In genomic region chr9:48782284-48783060, GRCm38 (mm10) we compare ENCODE assay signal across 16 mouse cellular contexts. TPM values are rescaled to one million over a fixed set of nuclear protein-coding genes. Genes with fewer than 3 reads are reported as not detected.
A peak's percentile ranks its signal among the peaks of the same experiment; 100 is the strongest.
DNase-seq lines count a peak whose midpoint lies in the region; ATAC-seq and TF ChIP-seq lines count a peak whose summit lies in the region.
"Had no signal": no experiment of that assay in that cellular context is flagged by ENCODE, and none has a peak within 500 bp of the region (broad histone marks: within the 10 kb centered on the region; RNA-seq: fewer than 3 reads in every experiment).

No protein-coding gene starts in this region.

- DNase-seq in heart, adult 11 months: peak; percentile 93
- no peak for DNase-seq in heart, adult 8-10 months (ENCODE audit: low spot score)
- DNase-seq in hindbrain, postnatal 0 days (ENCODE audit: low spot score): no peak
- no peak for DNase-seq in stomach, postnatal 0 days (ENCODE audit: low spot score)
- no peak for DNase-seq in right cerebral cortex, postnatal 10 days (ENCODE audit: low spot score in 2 of 2)
- DNase-seq: adrenal gland, postnatal 10 days; cerebellum, adult 9-10 months; kidney, postnatal 4 days; liver, embryonic 13.5 days; right cerebral cortex, postnatal 14 days had no signal

- H3K27me3 ChIP-seq in hindbrain, embryonic 16.5 days (replicated peaks; ENCODE audit: control insufficient read depth, insufficient read depth, low read length): no peaks in the 10 kb centered on the region
- no peaks in the 10 kb centered on the region for H3K27me3 ChIP-seq in hindbrain, postnatal 0 days (ENCODE audit: insufficient read depth, low read length)
- H3K27me3 ChIP-seq in stomach, embryonic 16.5 days (ENCODE audit: control insufficient read depth, insufficient read depth, low read length): no peaks in the 10 kb centered on the region
- no peaks in the 10 kb centered on the region for H3K27me3 ChIP-seq in stomach, postnatal 0 days (ENCODE audit: control insufficient read depth, insufficient read depth, low read length)
- H3K27me3 ChIP-seq in forebrain, embryonic 16.5 days (replicated peaks; ENCODE audit: control insufficient read depth, insufficient read depth, low read length): no peaks in the 10 kb centered on the region

- no peak overlapping the region for H3K4me2 ChIP-seq in hindbrain, embryonic 16.5 days (ENCODE audit: low read length)
- H3K4me2 ChIP-seq in hindbrain, postnatal 0 days (ENCODE audit: low read depth, low read length): no peak overlapping the region
- no peak overlapping the region for H3K4me2 ChIP-seq in stomach, embryonic 16.5 days (ENCODE audit: low read depth, low read length)
- H3K4me2 ChIP-seq in stomach, postnatal 0 days (replicated peaks; ENCODE audit: low read depth): no peak overlapping the region
- H3K4me2 ChIP-seq in forebrain, embryonic 16.5 days (ENCODE audit: low read length): no peak overlapping the region
- H3K4me2 ChIP-seq: liver, embryonic 13.5 days had no signal

- H3K4me3 ChIP-seq in hindbrain, embryonic 16.5 days (ENCODE audit: low read length): no peak overlapping the region
- H3K4me3 ChIP-seq in hindbrain, postnatal 0 days (ENCODE audit: low read length): no peak overlapping the region
- H3K4me3 ChIP-seq in stomach, embryonic 16.5 days (replicated peaks; ENCODE audit: low read length): no peak overlapping the region
- no peak overlapping the region for H3K4me3 ChIP-seq in stomach, postnatal 0 days (ENCODE audit: low read depth, low read length)
- no peak overlapping the region for H3K4me3 ChIP-seq in forebrain, embryonic 16.5 days (replicated peaks; ENCODE audit: low read length)
- H3K4me3 ChIP-seq: liver, embryonic 13.5 days had no signal

- no peak for TF ChIP-seq CTCF in hindbrain, postnatal 0 days (IDR thresholded peaks at IDR 0.05; ENCODE audit: low read depth)
- TF ChIP-seq CTCF in stomach, postnatal 0 days (IDR thresholded peaks at IDR 0.05; ENCODE audit: low read depth): no peak

- no peaks in the 10 kb centered on the region for H3K36me3 ChIP-seq in hindbrain, embryonic 16.5 days (ENCODE audit: control insufficient read depth, insufficient read depth, low read length)
- H3K36me3 ChIP-seq in hindbrain, postnatal 0 days (ENCODE audit: insufficient read depth, low read length): no peaks in the 10 kb centered on the region
- no peaks in the 10 kb centered on the region for H3K36me3 ChIP-seq in stomach, embryonic 16.5 days (ENCODE audit: control insufficient read depth, insufficient read depth, low read length)
- H3K36me3 ChIP-seq in stomach, postnatal 0 days (ENCODE audit: control insufficient read depth, insufficient read depth, low read length): no peaks in the 10 kb centered on the region
- H3K36me3 ChIP-seq in forebrain, embryonic 16.5 days (ENCODE audit: control insufficient read depth, insufficient read depth): no peaks in the 10 kb centered on the region
- H3K36me3 ChIP-seq: liver, embryonic 13.5 days had no signal

- peak; percentile 52; the same call in 1 of the 2 replicates for ATAC-seq in hindbrain, embryonic 16.5 days
- no peak for ATAC-seq in hindbrain, postnatal 0 days
- 0 out of 2 replicates have a peak, but pooled peaks have one; percentile 21 for ATAC-seq in stomach, embryonic 16.5 days (ENCODE audit: insufficient read depth, low FRiP score)
- ATAC-seq in stomach, postnatal 0 days (ENCODE audit: low FRiP score, low TSS enrichment): no peak
- ATAC-seq in forebrain, embryonic 16.5 days: peak; percentile 20; the same call in 1 of the 2 replicates
- ATAC-seq: inflammation-experienced regulatory T-cells, adult 6 months had no signal

- WGBS in hindbrain, embryonic 16.5 days: 31% methylated on average over 15 of the region's 15 CpGs
- 27% methylated on average over 15 of the region's 15 CpGs for WGBS in hindbrain, postnatal 0 days
- 31% methylated on average over 15 of the region's 15 CpGs for WGBS in stomach, embryonic 16.5 days
- WGBS in stomach, postnatal 0 days: 30% methylated on average over 15 of the region's 15 CpGs
- 34% methylated on average over 15 of the region's 15 CpGs for WGBS in forebrain, embryonic 16.5 days

- H3K4me1 ChIP-seq in hindbrain, embryonic 16.5 days (ENCODE audit: control insufficient read depth, insufficient read depth, low read depth, low read length): no peaks in the 10 kb centered on the region
- H3K4me1 ChIP-seq in hindbrain, postnatal 0 days (ENCODE audit: insufficient read depth, low read length): no peaks in the 10 kb centered on the region
- H3K4me1 ChIP-seq in stomach, embryonic 16.5 days (ENCODE audit: control insufficient read depth, insufficient read depth, low read length): 0 out of 2 replicates have a peak, but pooled peaks cover 4% of the 10 kb centered on the region
- H3K4me1 ChIP-seq in stomach, postnatal 0 days (replicated peaks; ENCODE audit: control insufficient read depth, insufficient read depth): no peaks in the 10 kb centered on the region
- H3K4me1 ChIP-seq in forebrain, embryonic 16.5 days (replicated peaks; ENCODE audit: control insufficient read depth, insufficient read depth, low read length): peaks cover 4% of the 10 kb centered on the region

- H3K9me3 ChIP-seq in hindbrain, embryonic 16.5 days (ENCODE audit: control insufficient read depth, low read length): no peaks in the 10 kb centered on the region
- no peaks in the 10 kb centered on the region for H3K9me3 ChIP-seq in hindbrain, postnatal 0 days (ENCODE audit: low read length)
- no peaks in the 10 kb centered on the region for H3K9me3 ChIP-seq in stomach, embryonic 16.5 days (replicated peaks; ENCODE audit: control insufficient read depth, low read length)
- no peaks in the 10 kb centered on the region for H3K9me3 ChIP-seq in stomach, postnatal 0 days (ENCODE audit: control insufficient read depth, low read length)
- no peaks in the 10 kb centered on the region for H3K9me3 ChIP-seq in forebrain, embryonic 16.5 days (ENCODE audit: control insufficient read depth, low read length)
- H3K9me3 ChIP-seq: G1E; liver, embryonic 13.5 days had no signal

- H3K27ac ChIP-seq in hindbrain, embryonic 16.5 days (ENCODE audit: low read depth, low read length): no peak overlapping the region
- no peak overlapping the region for H3K27ac ChIP-seq in hindbrain, postnatal 0 days
- H3K27ac ChIP-seq in stomach, embryonic 16.5 days (ENCODE audit: low read length): no peak overlapping the region
- no peak overlapping the region for H3K27ac ChIP-seq in stomach, postnatal 0 days (replicated peaks)
- H3K27ac ChIP-seq in forebrain, embryonic 16.5 days (ENCODE audit: low read length): no peak overlapping the region
- H3K27ac ChIP-seq: liver, embryonic 13.5 days had no signal

- no peak overlapping the region for H3K9ac ChIP-seq in hindbrain, embryonic 16.5 days (ENCODE audit: low read depth, low read length)
- no peak overlapping the region for H3K9ac ChIP-seq in hindbrain, postnatal 0 days (replicated peaks; ENCODE audit: low read length)
- H3K9ac ChIP-seq in stomach, embryonic 16.5 days (ENCODE audit: low read length): no peak overlapping the region
- no peak overlapping the region for H3K9ac ChIP-seq in stomach, postnatal 0 days (ENCODE audit: low read length)
- no peak overlapping the region for H3K9ac ChIP-seq in forebrain, embryonic 16.5 days (replicated peaks; ENCODE audit: low read depth, low read length)
- H3K9ac ChIP-seq: liver, embryonic 13.5 days had no signal

- TF ChIP-seq EP300 in stomach, postnatal 0 days (optimal IDR thresholded peaks at IDR 0.05): no peak

RNA-seq across cellular contexts. Expression of gene Zbtb16, which starts 53.5 kb away (rescaled TPM):
- total RNA-seq in heart, adult 8-10 months (2022): 100 to 1,000 TPM; 105 to 204 (median 152) TPM
- 8.3 and 8.4 TPM in 2 replicates for polyA plus RNA-seq in hindbrain, embryonic 16.5 days (2015; fragmentation: Nextera tagmentation; extraction: Ambion mirVana)
- 11.2 and 13.5 TPM in 2 replicates for total RNA-seq in hindbrain, postnatal 0 days (2014; rRNA removed)
- polyA plus RNA-seq in hindbrain, postnatal 0 days (2015; fragmentation: Nextera tagmentation; extraction: Ambion mirVana): 5.4 and 6.8 TPM in 2 replicates
- polyA plus RNA-seq in stomach, embryonic 16.5 days (2015; fragmentation: Nextera tagmentation; extraction: Ambion mirVana): 5.1 and 5.9 TPM in 2 replicates
- polyA plus RNA-seq in stomach, postnatal 0 days (2015; fragmentation: Nextera tagmentation; extraction: Ambion mirVana): 1.2 and 1.7 TPM in 2 replicates
- 5.1 and 6.1 TPM in 2 replicates for polyA plus RNA-seq in forebrain, embryonic 16.5 days (2015; fragmentation: Nextera tagmentation; extraction: Ambion mirVana)
- polyA plus RNA-seq: C2C12; inflammation-experienced regulatory T-cells, adult 6 months had no signal

Comparison
In these comparisons a context has a peak if more than half of its experiments do, and no peak if none do; other contexts are left out.
1. ATAC-seq: peak in hindbrain, embryonic 16.5 days (single experiment), stomach, embryonic 16.5 days (single experiment) and forebrain, embryonic 16.5 days (single experiment); none in hindbrain, postnatal 0 days (single experiment) and stomach, postnatal 0 days (single experiment).